Mouse (Mus musculus) CD4-positive, CD25-positive, alpha-beta regulatory T cell, adult 4 months (primary cell): Measurements from ENCODE around the gene Olfr299. TPM values are rescaled to one million over a fixed set of nuclear protein-coding genes. Genes with fewer than 3 reads are reported as not detected.

ENCODE experiments used
- ATAC-seq: one replicate; pipeline ENCODE4 v1.8.0; 2017
- polyA plus RNA-seq, 2 experiments: library from polyadenylated mRNA; unstranded; fragments of 100-300 nt; shearing (Covaris generic); gene quantifications; one replicate each; pipeline ENCODE4 v1.2.1; 2017

The Olfr299 gene
- polyA plus RNA-seq: not detected

- ATAC-seq: no peak
Measured at GRCm38 (mm10) chr7:86459621-86460020, at the start of gene Olfr299. Gene Olfr299 (plus strand): TSS chr7:86459921.

GRCm38 (mm10) chr7:86492384-86492783, 32.7 kb downstream of the Olfr299 start, which contains the start of gene Olfr298:
Gene Olfr298 (minus strand): TSS chr7:86492484.
- ATAC-seq: no peak

Other genes starting within 250 kb of the Olfr299 start
- under 1 TPM; 0.03 to 0.04 TPM for gene Vmn2r76, start 213.6 kb upstream of the Olfr299 start, polyA plus RNA-seq
- gene Olfr310, start 182.7 kb upstream of the Olfr299 start, polyA plus RNA-seq: not detected
- gene Olfr309, start 146.2 kb upstream of the Olfr299 start, polyA plus RNA-seq: not detected
- gene Olfr308, start 134.3 kb upstream of the Olfr299 start, polyA plus RNA-seq: not detected
- gene Olfr307, start 122.3 kb upstream of the Olfr299 start, polyA plus RNA-seq: under 1 TPM in 1 of 2 experiments, not detected in 1; 0.16 TPM
- not detected for gene Olfr305, start 93.0 kb upstream of the Olfr299 start, polyA plus RNA-seq
- gene Olfr304, start 73.3 kb upstream of the Olfr299 start, polyA plus RNA-seq: not detected
- gene Olfr303, start 62.1 kb upstream of the Olfr299 start, polyA plus RNA-seq: not detected
- not detected for gene Olfr301, start 56.1 kb upstream of the Olfr299 start, polyA plus RNA-seq
- gene Olfr298, start 32.6 kb downstream of the Olfr299 start, polyA plus RNA-seq: not detected
- not detected for gene Olfr297, start 60.0 kb downstream of the Olfr299 start, polyA plus RNA-seq
- not detected for gene Olfr295, start 123.9 kb downstream of the Olfr299 start, polyA plus RNA-seq
- not detected for gene Olfr294, start 156.7 kb downstream of the Olfr299 start, polyA plus RNA-seq
- not detected for gene Olfr293, start 189.1 kb downstream of the Olfr299 start, polyA plus RNA-seq
- gene Olfr292, start 228.4 kb downstream of the Olfr299 start, polyA plus RNA-seq: not detected